Mouse (Mus musculus) liver, postnatal 0 days (tissue): ENCODE measurements around the gene Cep250. TPM values are rescaled to one million over a fixed set of nuclear protein-coding genes. Genes with fewer than 3 reads are reported as not detected.

Experiments
- ATAC-seq: fragments of 200-750 bp; cut with Nextera tagmentation; 2 replicates; pipeline ENCODE4 v1.8.0; 2017; ENCODE audit warnings: mild to moderate bottlenecking, moderate library complexity
- DNase-seq: peaks from one replicate; pipeline ENCODE4 v3.0.0-alpha.2; 2016
- H3K27ac ChIP-seq: fragments of 300-500 bp; sonication (generic); 2 replicates; pipeline ENCODE4 v1.5.1; 2014; ENCODE audit warnings: antibody characterized with exemption, moderate library complexity, mild to moderate bottlenecking, low read depth
- H3K27me3 ChIP-seq: fragments of 300-500 bp; sonication (generic); 2 replicates; pipeline ENCODE4 v1.6.1; 2014; ENCODE audit warnings: low read length, control low read depth, mixed read lengths; ENCODE audit not compliant: insufficient read depth
- H3K36me3 ChIP-seq: fragments of 300-500 bp; sonication (generic); replicated peaks from 2 replicates; pipeline ENCODE4 v1.6.1; 2014; ENCODE audit warnings: mild to moderate bottlenecking, control low read depth, low read length, moderate library complexity, mixed read lengths; ENCODE audit not compliant: insufficient read depth
- H3K4me1 ChIP-seq: fragments of 300-500 bp; sonication (generic); 2 replicates; pipeline ENCODE4 v1.6.1; 2014; ENCODE audit warnings: antibody characterized with exemption, mild to moderate bottlenecking, control low read depth; ENCODE audit not compliant: insufficient read depth
- H3K4me2 ChIP-seq: fragments of 300-500 bp; sonication (generic); 2 replicates; pipeline ENCODE4 v1.6.1; 2014; ENCODE audit warnings: low read depth, mild to moderate bottlenecking, low read length, moderate library complexity, mixed read lengths
- H3K4me3 ChIP-seq: fragments of 300-500 bp; sonication (generic); 2 replicates; pipeline ENCODE4 v1.5.1; 2014; ENCODE audit warnings: low read depth, low read length
- H3K9ac ChIP-seq: fragments of 300-500 bp; sonication (generic); replicated peaks from 2 replicates; pipeline ENCODE4 v1.6.1; 2014; ENCODE audit warnings: mild to moderate bottlenecking, moderate library complexity
- H3K9me3 ChIP-seq: fragments of 300-500 bp; sonication (generic); 2 replicates; pipeline ENCODE4 v1.6.1; 2016; ENCODE audit warnings: mild to moderate bottlenecking, control low read depth, low read length, mixed read lengths
- CTCF ChIP-seq: sonication (generic); IDR thresholded peaks from 2 replicates; pipeline ENCODE4 v1.5.1; 2016; ENCODE audit warnings: antibody characterized with exemption, low read depth
- EP300 ChIP-seq: IDR thresholded peaks from 2 replicates; pipeline ENCODE4 v1.6.1; 2016; ENCODE audit warnings: antibody characterized with exemption, low read depth, mild to moderate bottlenecking
- WGBS: fragments of 180-500 bp; shearing (Covaris S2); extraction: QIAGEN DNeasy Blood & Tissue Kit; methylation state at CpG from one replicate; pipeline ENCODE4 v1.1.7; 2014; ENCODE audit not compliant: insufficient replicate concordance; 5-methylcytosine and 5-hydroxymethylcytosine counted together
- polyA plus RNA-seq: library from polyadenylated mRNA; unstranded; fragments of >200 nt; fragmentation: Nextera tagmentation; extraction: Ambion mirVana; gene quantifications from 2 replicates; pipeline ENCODE4 v1.2.1, GENCODE M21; 2015

Cep250 gene
- polyA plus RNA-seq, 1 experiment from 2014 or later = 5.0 TPM

DNA sequence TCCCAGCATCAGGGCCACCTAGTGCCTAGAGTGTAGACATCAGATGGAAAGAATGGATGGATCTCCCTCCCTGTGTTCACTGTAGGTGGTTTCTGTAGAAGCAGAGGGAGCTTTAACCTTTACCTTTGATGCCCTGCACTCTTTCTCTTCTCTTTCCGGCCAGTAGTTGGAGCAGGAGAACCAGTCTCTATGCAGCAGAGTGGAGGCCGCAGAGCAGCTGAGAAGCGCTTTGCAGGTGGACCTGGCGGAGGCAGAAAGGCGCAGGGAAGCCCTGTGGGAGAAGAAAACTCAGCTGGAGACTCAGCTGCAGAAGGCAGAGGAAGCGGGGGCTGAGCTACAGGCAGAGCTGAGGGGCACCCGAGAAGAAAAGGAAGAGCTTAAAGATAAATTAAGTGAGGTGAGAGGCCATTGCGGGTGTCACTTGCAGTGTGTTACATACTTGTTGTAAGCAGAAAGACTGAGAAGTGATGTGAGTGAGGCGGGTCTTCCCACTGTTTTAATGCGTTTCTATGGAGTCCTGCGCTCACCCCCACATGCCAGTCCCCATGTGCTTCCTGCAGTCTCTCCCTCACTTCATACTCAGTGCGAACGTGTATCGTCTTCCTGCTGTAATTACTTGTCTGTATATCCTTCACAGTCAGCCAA lies 18.0 kb downstream of the Cep250 start:
- Histone ChIP-seq H3K4me1 (no peaks in the 10 kb centered on the region), H3K27ac (0 out of 2 replicates have a peak overlapping the region, but pooled peaks have one; percentile 31), H3K27me3 (no peaks in the 10 kb centered on the region), H3K9ac (no peak overlapping the region), H3K36me3 (peaks cover 52% of the 10 kb centered on the region), H3K4me2 (no peak overlapping the region), H3K4me3 (no peak overlapping the region), H3K9me3 (no peaks in the 10 kb centered on the region)
- TF ChIP-seq EP300 (no peak), CTCF (peak; percentile 44)
- ATAC-seq = peak; percentile 19; the same call in 1 of the 2 replicates
- 76% methylated on average over 14 of the region's 14 CpGs for WGBS
- peak; percentile 35 for DNase-seq

GRCm38 (mm10) chr2:155979328-155979991 lies 23.2 kb downstream of the Cep250 start:
- H3K36me3 ChIP-seq = peaks cover 50% of the 10 kb centered on the region
- H3K27me3 ChIP-seq = no peaks in the 10 kb centered on the region
- peak overlapping the region; percentile 72 for H3K27ac ChIP-seq
- ATAC-seq = peak; percentile 81
- H3K9ac ChIP-seq = no peak overlapping the region
- H3K4me2 ChIP-seq = peak overlapping the region; percentile 59
- no peaks in the 10 kb centered on the region for H3K4me1 ChIP-seq
- H3K9me3 ChIP-seq = no peaks in the 10 kb centered on the region
- peak; percentile 65 for DNase-seq
- 39% methylated on average over 5 of the region's 5 CpGs for WGBS
- H3K4me3 ChIP-seq = peak overlapping the region; percentile 25; the same call in 1 of the 2 replicates
- no peak for TF ChIP-seq CTCF
- TF ChIP-seq EP300 = no peak

DNA sequence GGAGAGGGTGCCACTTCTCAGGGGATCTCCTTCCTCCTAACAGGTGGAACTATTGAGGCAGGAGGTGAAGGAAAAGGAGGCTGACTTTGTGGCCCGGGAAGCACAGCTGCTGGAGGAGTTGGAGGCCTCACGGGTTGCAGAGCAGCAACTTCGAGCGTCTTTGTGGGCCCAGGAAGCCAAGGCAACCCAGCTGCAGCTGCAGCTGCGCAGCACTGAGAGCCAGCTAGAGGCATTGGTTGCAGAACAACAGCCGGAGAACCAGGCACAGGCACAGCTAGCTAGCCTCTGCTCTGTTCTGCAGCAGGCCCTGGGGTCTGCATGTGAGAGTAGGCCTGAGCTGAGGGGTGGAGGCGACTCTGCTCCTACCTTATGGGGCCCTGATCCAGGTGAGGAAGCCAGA lies 29.5 kb downstream of the Cep250 start:
- WGBS = 81% methylated on average over 7 of the region's 7 CpGs
- no peak overlapping the region for H3K27ac ChIP-seq
- no peak overlapping the region for H3K4me2 ChIP-seq
- H3K27me3 ChIP-seq = no peaks in the 10 kb centered on the region
- H3K9me3 ChIP-seq = no peaks in the 10 kb centered on the region
- peaks cover 71% of the 10 kb centered on the region for H3K36me3 ChIP-seq
- DNase-seq (no peak), ATAC-seq (no peak)
- H3K4me1 ChIP-seq = peaks cover 6% of the 10 kb centered on the region
- no peak overlapping the region for H3K9ac ChIP-seq
- H3K4me3 ChIP-seq = no peak overlapping the region
- TF ChIP-seq EP300 = no peak
- TF ChIP-seq CTCF = no peak

GRCm38 (mm10) chr2:155987131-155987530 lies 30.9 kb downstream of the Cep250 start:
- TF ChIP-seq CTCF (no peak), EP300 (no peak)
- no peak overlapping the region for H3K4me3 ChIP-seq
- DNase-seq = no peak
- H3K36me3 ChIP-seq = peaks cover 72% of the 10 kb centered on the region
- peaks cover 11% of the 10 kb centered on the region for H3K4me1 ChIP-seq
- ATAC-seq = no peak
- H3K9ac ChIP-seq = no peak overlapping the region
- no peak overlapping the region for H3K27ac ChIP-seq
- no peaks in the 10 kb centered on the region for H3K9me3 ChIP-seq
- no peaks in the 10 kb centered on the region for H3K27me3 ChIP-seq
- WGBS = 93% methylated on average over 6 of the region's 6 CpGs
- H3K4me2 ChIP-seq = no peak overlapping the region

- no peaks in the 10 kb centered on the region for H3K27me3 ChIP-seq
- peak overlapping the region; percentile 50 for H3K9ac ChIP-seq
- no peaks in the 10 kb centered on the region for H3K9me3 ChIP-seq
- H3K27ac ChIP-seq = peak overlapping the region; percentile 75
- H3K4me2 ChIP-seq = peak overlapping the region; percentile 70
- H3K4me3 ChIP-seq = peak overlapping the region; percentile 29
- peaks cover 11% of the 10 kb centered on the region for H3K4me1 ChIP-seq
- TF ChIP-seq CTCF = peak; percentile 59
- peak; percentile 88 for TF ChIP-seq EP300
- peak; percentile 95 for ATAC-seq
- DNase-seq = peak; percentile 63
- 35% methylated on average over 4 of the region's 4 CpGs for WGBS
- peaks cover 65% of the 10 kb centered on the region for H3K36me3 ChIP-seq
Measured at GRCm38 (mm10) chr2:155989085-155989484, 32.8 kb downstream of the Cep250 start.

GRCm38 (mm10) chr2:155991151-155991550 lies 34.9 kb downstream of the Cep250 start:
- Histone ChIP-seq H3K9ac (0 out of 2 replicates have a peak overlapping the region, but pooled peaks have one; percentile 7), H3K4me3 (no peak overlapping the region), H3K4me2 (peak overlapping the region; percentile 70), H3K36me3 (peaks cover 68% of the 10 kb centered on the region), H3K4me1 (peaks cover 11% of the 10 kb centered on the region), H3K27ac (no peak overlapping the region), H3K9me3 (no peaks in the 10 kb centered on the region), H3K27me3 (no peaks in the 10 kb centered on the region)
- no peak for ATAC-seq
- TF ChIP-seq CTCF = no peak
- TF ChIP-seq EP300 = no peak
- no peak for DNase-seq
- 76% methylated on average over 10 of the region's 10 CpGs for WGBS
